Mouse (Mus musculus): ENCODE measurements at regions not wholly inside any gene's neighbourhood (a gene's known extent, or its start where the extent isn't known, plus 50 kb on each side); places are given as distances from the start of the nearest gene placed in this dataset.

GRCm38 (mm10) chr4:131161501-131161900 lies 217.3 kb downstream of the Matn1 start:
- TF ChIP-seq POLR2A (IDR thresholded peaks at IDR 0.05; ENCODE audit: insufficient read depth, low read depth, low read length) (no peak), CTCF (IDR thresholded peaks at IDR 0.05; ENCODE audit: insufficient read depth, low read depth, low read length) (no peak)
